Mouse (Mus musculus): Measurements from ENCODE around the gene Ptprh.
A peak's percentile ranks its signal among the peaks of the same experiment; 100 is the strongest.
"Not testable (repeated sequence)": the region's sequence is repeated elsewhere in the genome, so short reads cannot be mapped to it uniquely, and the experiment has no call there.

Gene Ptprh

GRCm38 (mm10) chr7:4597046-4597445, 6.8 kb downstream of the Ptprh start:
- not testable (repeated sequence) for DNase-seq

GRCm38 (mm10) chr7:4581481-4581880, 22.4 kb downstream of the Ptprh start:
- not testable (repeated sequence) for DNase-seq

- not testable (repeated sequence) for DNase-seq
These were observed 31.5 kb downstream of the Ptprh start for GRCm38 (mm10) chr7:4572361-4572760.

GRCm38 (mm10) chr7:4562660-4563059, 41.2 kb downstream of the Ptprh start:
- no peak for DNase-seq

GRCm38 (mm10) chr7:4557167-4557560, 46.7 kb downstream of the Ptprh start:
- DNase-seq, result no peak

GRCm38 (mm10) chr7:4556256-4557166, 47.3 kb downstream of the Ptprh start:
- peak; percentile 74 to 75 for DNase-seq

GRCm38 (mm10) chr7:4547221-4547641, 56.6 kb downstream of the Ptprh start, which contains the start of gene Syt5:
TSS of gene Syt5 (minus strand) at chr7:4547541.
- no peak for DNase-seq

- DNase-seq, result peak; percentile 38 to 72
These were observed 57.2 kb downstream of the Ptprh start for GRCm38 (mm10) chr7:4546591-4547131.

- DNase-seq, result no peak
These were observed 57.8 kb downstream of the Ptprh start for GRCm38 (mm10) chr7:4546050-4546449.

- DNase-seq, result no peak
These were observed 61.8 kb downstream of the Ptprh start for GRCm38 (mm10) chr7:4542013-4542412.

GRCm38 (mm10) chr7:4541344-4541743, 62.5 kb downstream of the Ptprh start:
- DNase-seq, result no peak

- DNase-seq, result no peak
These were observed 64.8 kb downstream of the Ptprh start for GRCm38 (mm10) chr7:4539019-4539418.

GRCm38 (mm10) chr7:4537181-4537580, 66.7 kb downstream of the Ptprh start:
- DNase-seq, result no peak

- no peak for DNase-seq
These were observed 67.5 kb downstream of the Ptprh start for GRCm38 (mm10) chr7:4536369-4536768.

- DNase-seq, result peak; percentile 81 to 92
These were observed 71.7 kb downstream of the Ptprh start, which contains the start of gene Dnaaf3 for GRCm38 (mm10) chr7:4532005-4532729. TSS of gene Dnaaf3 (minus strand) at chr7:4532453.

- DNase-seq, result not testable (repeated sequence)
These were observed 73.7 kb downstream of the Ptprh start for GRCm38 (mm10) chr7:4530166-4530565.

- DNase-seq, result no peak
These were observed 76.5 kb downstream of the Ptprh start for GRCm38 (mm10) chr7:4527302-4527689.

GRCm38 (mm10) chr7:4526341-4527301, 77.2 kb downstream of the Ptprh start:
- DNase-seq, result peak; percentile 73 to 80

GRCm38 (mm10) chr7:4524212-4524922, 79.5 kb downstream of the Ptprh start, which contains the start of gene Tnni3:
TSS of gene Tnni3 (minus strand) at chr7:4524229.
- peak; percentile 48 to 54 for DNase-seq

GRCm38 (mm10) chr7:4523205-4524130, 80.4 kb downstream of the Ptprh start:
- no peak for DNase-seq
